Mouse (Mus musculus) c-Kit-positive CD71-negative TER-119-negative erythroid progenitor cells, embryonic 14.5 days (primary cell): Measurements from ENCODE around the gene Tmem135.

Experiments
- DNase-seq: peaks from one replicate; pipeline ENCODE4 v3.0.0-alpha.2; 2013; ENCODE audit warnings: low read depth

Gene Tmem135

DNA sequence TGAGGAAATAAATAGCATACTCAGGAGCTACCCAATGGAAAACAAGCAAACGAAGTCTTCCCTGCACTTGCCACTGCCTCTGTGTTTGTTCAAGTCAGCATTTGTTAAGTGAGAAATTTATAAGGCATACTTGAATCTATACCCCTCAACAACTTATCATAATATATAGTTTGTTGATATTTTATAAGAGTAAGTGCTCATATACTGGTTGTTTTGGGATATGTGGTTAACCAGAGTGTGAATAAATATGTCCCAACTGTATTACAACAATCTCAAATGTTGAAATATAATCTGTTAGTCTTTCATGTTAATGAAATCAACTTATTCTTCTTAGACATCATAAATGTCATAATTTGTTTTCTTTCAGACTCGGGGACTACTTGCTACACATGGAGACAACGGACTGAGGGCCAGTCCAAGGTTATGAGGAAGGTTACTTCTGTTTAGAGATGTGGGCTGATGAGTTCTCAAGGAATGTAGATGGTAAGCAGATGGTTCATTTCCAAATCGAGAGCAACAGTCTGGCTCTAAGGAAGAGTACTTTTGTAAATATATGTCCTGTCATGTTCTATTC, 152.1 kb downstream of the Tmem135 start:
- DNase-seq, result no peak

DNA sequence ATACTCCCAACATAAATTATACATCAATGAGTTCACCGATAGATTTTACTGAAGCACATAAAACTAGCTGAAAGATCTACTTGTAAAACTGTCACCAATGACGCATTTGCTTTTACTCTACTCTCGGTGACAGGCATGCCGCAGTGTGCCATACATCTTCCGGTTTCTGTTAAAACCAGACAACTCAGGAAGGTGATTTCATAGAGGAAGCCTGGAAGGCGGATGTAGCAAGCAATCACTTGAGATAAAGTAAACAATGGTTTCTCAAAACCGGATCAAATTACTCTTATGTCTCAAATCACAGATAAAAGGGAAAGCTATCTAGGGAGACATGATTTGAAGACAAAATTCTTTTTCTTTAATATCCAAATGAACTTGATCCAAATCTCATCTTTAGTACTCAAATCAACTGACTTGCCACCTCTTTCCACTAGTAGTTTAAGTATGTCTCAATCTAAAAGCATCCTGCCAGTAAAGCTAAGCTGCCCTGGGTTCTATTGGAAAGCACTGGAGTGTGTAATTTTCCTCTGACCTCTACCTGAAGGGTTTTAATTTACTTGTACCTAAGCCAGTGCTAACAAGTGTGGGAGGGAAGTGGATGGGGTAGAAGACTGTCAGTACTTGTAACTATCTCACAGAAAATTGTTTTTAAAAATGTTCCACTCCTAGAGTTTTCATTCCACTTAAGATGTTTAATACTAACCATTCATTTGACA, 155.7 kb downstream of the Tmem135 start:
- peak; percentile 47 for DNase-seq

DNA sequence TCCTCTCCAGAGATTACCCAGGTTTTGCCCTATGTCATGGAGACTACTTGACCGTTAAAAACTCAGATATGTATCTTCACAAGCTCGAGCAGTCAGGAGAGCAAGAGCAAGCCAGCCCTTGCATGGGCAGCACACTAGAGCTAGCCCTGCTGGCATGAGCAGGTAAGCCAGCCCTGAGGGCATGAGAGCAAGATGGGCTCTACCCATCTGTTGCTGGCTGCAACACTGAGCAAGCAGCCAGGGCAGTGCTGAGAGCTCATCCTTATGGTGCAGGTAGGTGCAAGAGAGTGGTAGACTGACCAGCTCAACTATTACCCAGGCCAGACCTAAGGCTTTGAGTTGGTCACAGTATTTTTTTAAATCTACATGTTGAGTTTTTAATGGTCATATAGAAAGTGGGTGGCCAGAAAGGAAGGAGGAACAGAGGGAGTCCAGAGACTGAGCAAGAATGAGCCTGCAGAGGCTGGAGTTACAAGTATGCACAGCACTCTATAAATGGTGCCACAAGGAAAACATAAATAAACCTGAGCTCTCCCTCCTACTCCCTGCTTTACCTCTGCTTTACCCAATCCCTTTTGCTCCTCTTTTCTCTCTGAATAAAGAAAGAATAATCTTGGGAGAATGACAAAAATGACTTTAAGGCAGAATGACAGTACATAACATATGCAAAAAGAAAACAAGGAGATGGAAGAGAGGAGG, 156.9 kb downstream of the Tmem135 start:
- no peak for DNase-seq

DNA sequence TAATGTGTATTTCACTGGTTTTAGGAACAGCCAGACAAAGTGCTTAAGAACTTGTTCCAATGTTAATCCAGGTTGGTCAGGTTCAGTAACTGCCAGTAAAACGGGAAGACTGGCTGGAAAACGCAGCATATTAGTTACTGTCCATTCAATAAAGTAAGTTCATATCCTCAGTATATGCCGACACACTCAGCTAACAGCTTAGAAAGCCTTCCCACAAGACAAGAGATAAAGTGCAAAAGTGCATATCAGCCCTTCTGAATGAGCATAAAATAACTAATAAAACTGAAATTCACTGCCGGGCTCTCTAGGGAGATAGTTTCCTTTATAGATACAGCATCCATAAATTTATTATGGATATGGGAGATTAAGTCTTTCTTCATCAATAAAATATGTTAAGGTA, 161.5 kb downstream of the Tmem135 start:
- no peak for DNase-seq

DNA sequence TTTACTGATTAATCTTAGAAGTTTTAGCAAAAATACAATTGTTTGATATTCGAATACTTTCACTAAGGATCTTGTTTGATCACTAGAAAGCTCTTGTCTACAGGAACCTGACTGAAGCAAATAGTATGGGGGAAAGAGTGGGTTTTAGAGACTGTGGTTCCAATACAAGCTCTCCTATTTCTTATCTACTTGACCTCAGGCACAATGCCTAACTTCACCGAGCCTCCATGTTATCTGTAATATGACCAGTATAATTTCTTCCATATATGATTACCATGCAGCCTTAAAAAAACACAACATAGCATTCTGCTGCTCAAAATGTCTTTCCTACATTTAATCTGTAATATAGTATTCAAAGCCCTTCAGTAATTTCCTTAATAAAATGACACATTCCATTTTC, 161.9 kb downstream of the Tmem135 start:
- no peak for DNase-seq

DNA sequence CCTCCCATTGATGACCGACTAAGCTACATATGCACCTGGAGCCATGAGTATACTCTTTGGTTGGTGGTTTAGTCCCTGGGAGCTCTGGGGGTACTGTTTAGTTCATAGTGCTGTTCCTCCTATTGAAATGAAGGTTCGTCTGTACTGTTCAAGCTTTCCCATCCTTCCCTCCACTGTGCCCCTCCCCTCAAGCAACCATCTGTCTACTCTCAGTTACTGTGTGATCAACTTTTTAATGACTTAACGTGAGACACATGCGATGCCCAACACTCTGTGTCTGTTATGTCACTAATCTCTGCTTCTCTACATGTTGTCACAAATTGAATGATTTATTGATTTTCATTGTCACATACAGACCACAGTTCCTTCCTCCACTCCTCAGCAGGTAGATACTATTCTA, 164.4 kb downstream of the Tmem135 start:
- no peak for DNase-seq

DNA sequence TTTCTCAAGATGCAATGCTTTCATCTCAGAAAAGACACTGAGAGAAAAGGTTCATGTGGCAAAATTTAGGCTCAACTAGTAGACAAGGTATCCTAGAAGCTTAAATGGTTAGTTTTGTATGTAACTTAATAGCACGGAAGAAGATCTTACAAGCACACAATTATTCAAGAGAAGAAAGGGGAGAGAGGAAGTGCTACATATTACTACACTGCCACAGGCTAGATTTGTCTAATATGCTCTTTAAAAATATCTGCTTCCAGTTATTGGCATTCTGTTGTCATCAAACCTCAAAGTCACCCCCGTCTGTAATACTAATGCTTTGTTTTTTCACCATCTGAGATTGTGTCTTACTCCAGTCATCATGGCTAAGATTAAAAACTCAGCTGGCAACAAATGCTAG, 167.4 kb downstream of the Tmem135 start:
- no peak for DNase-seq

DNA sequence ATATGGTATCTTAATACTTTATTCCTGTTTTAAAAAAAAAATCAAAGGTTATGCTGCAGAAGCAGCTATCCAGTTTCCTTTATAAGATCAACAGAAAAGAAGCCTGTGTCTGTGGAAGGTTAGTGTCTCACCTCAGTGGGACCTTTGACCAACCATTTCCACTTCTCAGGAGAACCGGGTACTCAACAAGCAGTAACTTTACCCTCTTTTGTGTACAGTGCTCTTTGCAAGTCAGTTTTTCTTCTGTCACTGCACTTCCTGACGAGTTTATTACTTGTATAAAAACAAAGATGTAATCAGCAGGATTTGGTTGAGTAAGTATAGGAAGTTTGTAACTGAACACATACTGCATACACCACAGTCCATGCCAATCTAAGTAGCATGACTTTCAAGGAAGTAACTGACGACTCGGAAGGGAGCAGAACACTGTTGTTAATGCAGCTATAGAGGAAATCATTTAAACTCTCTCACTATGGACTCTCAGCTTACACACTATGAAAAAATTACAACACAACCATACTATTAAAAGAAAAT, 168.0 kb downstream of the Tmem135 start:
- no peak for DNase-seq

DNA sequence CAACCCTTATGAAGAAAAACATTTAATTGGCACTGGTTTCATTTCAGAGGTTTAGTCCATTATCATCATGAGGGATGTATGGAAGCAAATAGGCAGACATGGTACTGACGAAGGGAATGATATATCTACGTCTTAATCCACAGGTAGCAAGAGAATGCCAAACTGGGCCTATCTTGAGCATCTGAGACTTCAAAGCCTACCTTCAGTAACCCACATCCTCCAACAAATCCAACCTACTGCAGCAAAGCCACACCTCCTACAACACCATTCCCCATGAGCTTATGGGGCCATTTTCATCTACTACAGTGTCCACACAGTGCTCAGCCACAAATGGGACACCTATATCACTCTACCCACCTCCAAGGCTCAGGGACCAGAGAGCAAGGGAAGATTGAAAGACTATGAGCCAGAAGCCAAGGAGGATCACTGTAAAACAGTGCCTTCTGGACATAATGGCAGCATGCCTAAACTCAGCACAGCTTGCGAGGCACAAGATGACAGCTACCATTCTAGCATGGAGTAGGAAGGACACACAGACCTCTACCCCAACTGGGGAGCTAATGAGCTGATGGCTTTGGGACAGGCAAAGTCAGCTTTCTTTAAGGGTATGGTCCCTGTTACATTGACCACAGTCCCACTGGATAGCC, 171.4 kb downstream of the Tmem135 start:
- DNase-seq, result no peak

DNA sequence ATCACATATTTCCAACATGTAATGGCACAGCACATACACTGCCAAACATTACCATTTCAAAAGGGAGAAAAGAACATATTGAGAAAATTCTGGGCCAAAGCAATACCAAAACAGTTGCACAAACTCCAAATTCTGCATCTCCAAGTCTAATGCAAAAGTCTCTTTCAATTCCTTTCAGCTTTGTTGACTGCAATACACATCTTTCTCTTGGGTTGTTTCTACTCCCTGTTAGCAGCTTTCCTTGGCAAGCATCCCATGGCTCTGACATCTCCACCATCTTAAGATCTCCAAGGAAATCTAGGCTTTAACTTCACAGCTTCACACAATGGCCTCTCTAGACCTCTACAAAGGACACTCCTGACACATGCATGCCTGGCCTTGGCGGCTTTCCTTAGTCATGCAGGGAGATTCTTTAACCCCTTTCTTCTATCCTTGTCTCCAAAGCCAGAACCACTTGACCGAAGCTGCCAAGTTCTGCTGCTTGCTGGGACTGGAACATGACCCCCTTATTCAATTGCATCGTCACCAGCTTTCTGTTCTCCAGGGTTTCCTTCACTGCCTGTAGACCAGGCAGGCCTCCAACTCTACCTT, 172.7 kb downstream of the Tmem135 start:
- no peak for DNase-seq

DNA sequence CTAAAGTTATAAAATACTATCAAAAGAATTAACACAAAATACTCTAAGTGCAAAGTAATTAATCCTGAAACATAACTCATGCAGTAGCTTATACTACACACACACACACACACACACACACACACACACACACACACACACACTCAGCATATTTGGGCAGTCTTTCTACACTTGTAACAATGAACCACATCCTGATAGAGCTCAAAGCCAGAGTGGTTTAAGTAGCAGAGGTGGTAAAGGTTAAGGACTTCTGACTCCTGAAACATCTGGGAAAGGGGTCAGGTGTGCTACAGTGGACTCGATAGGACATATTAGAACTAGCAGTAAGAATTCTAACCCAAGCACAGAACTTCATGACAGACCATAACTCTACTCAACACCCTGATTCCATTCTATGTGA, 181.4 kb downstream of the Tmem135 start:
- DNase-seq, result no peak

DNA sequence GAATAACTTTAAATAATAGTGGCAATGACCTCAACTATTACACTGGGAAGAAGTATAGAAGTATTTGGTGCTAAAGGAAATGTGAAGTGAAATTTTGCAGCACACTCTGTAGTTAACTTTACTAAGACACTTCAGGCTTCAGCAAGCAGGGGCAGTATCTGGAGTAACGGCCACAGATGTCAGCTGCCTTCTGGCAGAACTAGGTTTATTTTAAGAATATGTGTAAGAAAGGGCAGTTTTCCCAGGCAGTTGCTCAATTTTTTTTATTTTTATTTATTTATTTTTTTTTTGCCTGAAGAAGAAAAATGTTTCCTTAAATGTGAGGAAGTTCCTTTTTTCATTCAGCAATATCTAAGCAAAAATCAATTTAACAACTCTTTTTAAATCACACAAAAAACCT, 187.4 kb downstream of the Tmem135 start:
- no peak for DNase-seq

DNA sequence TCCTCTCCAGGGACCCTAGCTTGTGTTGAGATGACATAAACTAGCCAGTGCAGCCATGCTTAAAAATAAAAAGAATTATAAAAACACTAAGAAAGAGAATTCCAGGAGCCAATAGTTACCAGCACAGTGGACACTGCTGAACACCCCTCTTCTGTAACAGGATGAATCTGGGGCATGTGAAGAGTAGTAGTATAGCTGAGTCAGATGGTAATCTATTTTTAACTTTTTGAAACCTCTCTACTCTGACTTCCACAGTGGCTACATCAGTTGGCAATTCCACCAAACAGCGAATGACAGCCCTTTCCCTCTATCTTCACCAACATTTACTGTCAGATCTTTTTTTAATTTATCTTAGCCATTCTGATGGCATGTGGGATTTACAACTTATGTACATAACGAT, 187.9 kb downstream of the Tmem135 start:
- no peak for DNase-seq

DNA sequence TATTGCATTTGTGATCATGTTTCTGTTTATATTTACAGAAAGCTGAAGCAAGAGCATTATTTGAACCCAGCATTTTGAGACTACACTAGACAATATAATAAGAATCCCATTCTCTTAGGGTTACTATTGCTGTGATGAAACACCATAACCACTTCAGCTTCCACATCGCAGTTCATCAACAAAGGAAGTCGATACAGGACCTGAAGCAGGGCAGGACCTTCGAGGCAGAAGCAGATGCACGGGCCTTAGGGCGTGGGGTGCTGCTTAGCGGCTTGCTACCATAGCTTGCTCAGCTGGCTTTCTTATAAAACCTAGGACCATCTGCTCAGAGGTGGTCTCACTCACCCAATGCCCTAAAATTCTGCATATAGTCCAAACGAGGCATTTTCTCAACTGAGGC, 188.3 kb downstream of the Tmem135 start:
- DNase-seq, result no peak

DNA sequence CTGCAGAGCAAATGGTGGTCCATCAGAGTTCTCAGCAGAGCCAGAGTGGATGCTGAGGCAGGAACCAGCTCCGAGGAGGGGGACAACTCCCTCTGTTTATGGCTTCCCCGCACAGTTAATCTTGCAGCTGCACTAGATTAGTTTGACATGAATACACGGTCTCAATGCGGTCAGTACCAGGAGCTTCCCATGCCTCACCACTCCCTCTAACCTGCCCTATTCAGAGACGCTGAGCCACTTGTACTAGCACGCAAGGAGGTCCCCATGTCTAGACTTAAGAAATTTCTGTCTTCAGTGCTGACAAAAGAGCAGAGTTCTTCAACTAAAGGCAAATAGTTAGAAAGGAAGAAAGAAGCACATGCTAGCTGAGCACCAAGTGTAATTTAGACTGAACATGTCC, 193.5 kb downstream of the Tmem135 start:
- DNase-seq, result no peak

DNA sequence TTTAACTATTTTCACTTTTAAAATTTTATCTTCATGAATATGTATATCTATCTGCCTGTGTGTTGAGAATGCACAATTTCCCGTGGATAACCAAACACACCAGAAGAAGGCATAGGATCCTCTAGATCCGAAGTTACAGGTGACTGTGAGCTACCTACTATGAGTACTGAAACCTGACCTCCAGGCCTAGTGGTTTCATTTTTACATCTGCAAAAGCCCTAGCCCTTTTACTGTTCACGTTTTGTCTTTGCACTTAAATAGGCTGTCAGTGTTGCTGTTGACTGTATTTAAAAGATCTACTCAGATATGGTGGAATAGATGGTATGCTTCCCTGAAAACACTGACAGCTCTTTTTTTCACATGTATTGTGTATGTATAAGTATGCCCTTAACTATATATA, 197.9 kb downstream of the Tmem135 start:
- no peak for DNase-seq

DNA sequence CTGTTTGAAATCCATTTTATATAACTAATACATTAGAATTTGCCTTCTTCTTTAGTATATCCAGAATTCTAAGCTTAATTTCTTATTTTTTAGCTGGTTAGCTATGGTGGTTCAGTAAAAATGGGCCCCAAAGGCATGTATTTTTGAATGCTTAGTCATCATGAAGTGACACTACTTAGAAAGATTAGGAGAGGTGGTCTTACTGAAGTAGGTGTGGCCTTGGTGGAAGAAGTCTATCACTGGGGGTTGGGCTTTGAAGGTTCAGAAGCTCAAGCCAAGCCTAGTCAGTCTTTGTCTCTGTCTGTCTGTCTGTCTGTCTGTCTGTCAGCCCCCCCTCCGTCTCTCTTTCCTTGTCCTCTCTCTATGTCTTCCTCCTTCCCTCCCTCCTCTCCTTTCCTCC, 198.6 kb downstream of the Tmem135 start:
- no peak for DNase-seq

DNA sequence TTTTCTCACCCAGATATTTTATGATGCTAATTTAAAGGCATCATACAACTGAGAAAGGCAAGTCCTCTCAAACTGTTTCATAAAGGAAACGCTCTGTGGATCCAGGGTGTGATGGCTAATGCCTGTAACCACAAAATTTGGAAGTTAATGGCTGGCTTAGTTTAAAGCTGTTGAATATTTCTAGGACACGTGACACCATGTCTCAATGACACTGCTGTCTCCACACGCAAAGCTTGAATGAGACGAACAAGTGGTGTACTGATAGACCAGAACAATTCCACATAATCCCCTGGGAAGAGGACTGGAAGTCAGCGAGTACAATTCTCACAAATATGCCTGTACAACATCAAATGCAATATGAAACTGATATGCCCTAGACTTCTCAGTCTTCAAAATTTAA, 200.9 kb downstream of the Tmem135 start:
- no peak for DNase-seq

DNA sequence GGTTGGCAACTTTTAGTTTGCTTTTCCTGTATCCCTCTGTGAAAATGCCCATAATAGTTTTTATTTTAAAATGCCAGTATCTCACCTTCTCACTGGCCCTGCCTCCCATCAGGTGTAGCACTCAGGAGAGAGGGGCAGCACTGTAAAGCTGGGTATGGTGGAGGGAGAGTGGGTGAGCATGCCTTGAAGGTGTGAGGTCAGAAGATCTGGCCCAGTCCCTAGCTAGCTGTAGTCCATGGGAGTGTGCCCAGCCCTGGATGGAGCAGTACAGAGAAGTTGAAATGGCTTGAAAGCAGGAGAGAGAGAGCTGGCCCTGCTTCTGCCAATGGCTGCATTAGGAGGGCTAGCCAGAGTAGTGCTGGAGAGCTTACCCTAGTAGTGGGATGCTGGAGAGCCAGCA, 202.1 kb downstream of the Tmem135 start:
- no peak for DNase-seq

DNA sequence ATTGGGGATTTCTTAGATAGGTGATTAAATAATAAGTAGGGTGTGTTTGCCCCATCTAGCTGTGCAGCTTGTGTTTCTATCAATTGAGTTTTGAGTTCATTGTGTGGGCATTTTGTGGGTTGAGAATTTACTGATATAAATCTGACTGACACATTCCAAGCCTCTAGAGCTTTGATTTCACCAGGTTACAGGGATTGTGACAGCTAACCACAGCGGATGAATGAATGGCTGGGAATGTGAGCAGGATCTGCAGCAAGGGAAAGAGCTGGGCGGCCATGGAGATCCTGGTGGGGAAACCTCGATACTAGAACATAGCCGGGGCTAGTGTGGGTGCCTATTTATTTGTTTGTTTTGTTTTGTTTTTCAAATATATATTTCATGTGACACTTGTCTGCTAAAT, 205.5 kb downstream of the Tmem135 start:
- no peak for DNase-seq

DNA sequence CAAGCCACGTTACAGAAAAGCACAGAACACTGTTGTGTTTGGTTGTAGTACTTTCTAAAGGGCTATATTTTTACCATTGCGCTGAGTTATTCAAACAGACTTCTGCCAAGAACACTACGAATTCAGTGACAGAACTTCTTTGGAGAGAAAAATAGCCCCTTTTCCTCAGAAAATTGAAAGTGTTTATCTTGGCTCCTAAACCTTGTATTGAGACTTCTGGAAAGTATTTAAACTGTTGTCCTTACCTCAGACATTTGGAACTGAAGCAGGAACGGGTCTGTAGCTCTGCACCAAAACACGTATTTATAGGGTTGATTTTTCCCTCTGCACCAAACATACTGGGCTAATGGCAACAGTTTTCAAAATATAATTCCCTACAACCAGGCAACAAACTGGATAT, 210.6 kb downstream of the Tmem135 start:
- no peak for DNase-seq

DNA sequence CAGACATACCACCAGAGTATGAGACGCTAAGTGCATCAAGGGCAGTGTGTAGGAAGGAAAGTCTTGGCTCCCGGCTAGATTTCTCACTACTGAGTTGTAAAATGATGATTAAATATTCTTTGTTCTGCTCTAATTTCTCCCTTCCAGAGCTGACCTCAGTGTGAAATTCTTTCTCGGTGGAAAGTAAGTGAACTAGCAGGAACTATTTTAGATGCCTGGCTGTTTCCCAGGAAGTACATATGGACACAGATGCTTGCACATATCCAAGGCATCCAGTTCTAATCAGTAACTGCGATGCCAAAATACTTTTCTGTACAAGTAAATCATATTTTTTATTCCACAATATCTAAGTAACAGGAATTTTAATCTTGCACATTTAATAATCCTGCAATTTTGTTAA, 220.1 kb downstream of the Tmem135 start:
- DNase-seq, result no peak

DNA sequence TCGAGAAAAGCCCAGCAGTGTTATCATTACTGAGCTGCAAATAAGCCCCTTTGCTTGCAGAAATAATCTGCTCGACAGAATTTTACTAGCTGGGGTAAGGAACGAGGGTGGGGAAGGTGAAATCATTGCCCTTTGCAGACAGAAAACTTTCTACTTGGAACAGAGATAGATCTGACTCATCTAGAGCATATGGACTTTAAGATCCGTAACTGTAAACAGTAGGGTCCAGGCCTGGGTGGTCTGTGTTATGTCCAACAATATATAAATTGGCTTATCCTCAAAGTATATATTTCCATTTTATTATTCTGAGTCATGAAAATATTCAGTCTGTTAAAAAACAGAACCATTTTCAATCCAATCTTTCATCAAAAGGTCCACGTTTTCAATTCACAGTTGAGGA, 221.1 kb downstream of the Tmem135 start:
- DNase-seq, result no peak
